Mouse (Mus musculus) thymus, adult 2 months (tissue): Measurements from ENCODE around the gene Pygo2. TPM values are rescaled to one million over a fixed set of nuclear protein-coding genes. Genes with fewer than 3 reads are reported as not detected.

ENCODE experiments used
- DNase-seq: peaks from one replicate; pipeline ENCODE4 v3.0.0; 2021
- H3K27ac ChIP-seq: fragments of 200-500 bp; 2 replicates; pipeline ENCODE4 v1.5.1; 2012; ENCODE audit warnings: low read length, control low read depth; ENCODE audit not compliant: control insufficient read depth, insufficient read depth
- H3K27me3 ChIP-seq: fragments of 200-500 bp; 2 replicates; pipeline ENCODE4 v1.6.1; 2012; ENCODE audit warnings: mild to moderate bottlenecking, low read length, moderate library complexity, mixed read lengths; ENCODE audit not compliant: control insufficient read depth, insufficient read depth
- H3K36me3 ChIP-seq: fragments of 200-500 bp; 2 replicates; pipeline ENCODE4 v1.6.1; 2012; ENCODE audit warnings: mild to moderate bottlenecking, low read length, moderate library complexity; ENCODE audit not compliant: control insufficient read depth, insufficient read depth
- H3K4me1 ChIP-seq: fragments of 200-500 bp; replicated peaks from 2 replicates; pipeline ENCODE4 v1.6.1; 2012; ENCODE audit warnings: low read length; ENCODE audit not compliant: control insufficient read depth, insufficient read depth
- H3K4me3 ChIP-seq: fragments of 200-500 bp; 2 replicates; pipeline ENCODE4 v1.5.1; 2012; ENCODE audit warnings: mild to moderate bottlenecking, low read length, control low read depth, moderate library complexity; ENCODE audit not compliant: control insufficient read depth, insufficient read depth
- CTCF ChIP-seq: fragments of 200-500 bp; IDR thresholded peaks from 2 replicates; pipeline ENCODE4 v1.5.1; 2012; ENCODE audit warnings: mild to moderate bottlenecking, control low read depth, low read length, moderate library complexity, borderline replicate concordance; ENCODE audit not compliant: control insufficient read depth, poor library complexity, insufficient read depth; ENCODE audit errors: extremely low read depth
- POLR2A ChIP-seq: fragments of 200-500 bp; IDR thresholded peaks from 2 replicates; pipeline ENCODE4 v1.6.1; 2012; ENCODE audit warnings: mild to moderate bottlenecking, low read length, control low read depth, moderate library complexity; ENCODE audit not compliant: control insufficient read depth, poor library complexity, insufficient read depth; ENCODE audit errors: extremely low read depth
- WGBS: fragments of 180-500 bp; shearing (Covaris S2); methylation state at CpG from one replicate; pipeline ENCODE4 v1.1.7; 2018; 5-methylcytosine and 5-hydroxymethylcytosine counted together
- polyA plus RNA-seq: library from polyadenylated mRNA; depleted of rRNA; stranded (reverse); fragments of >200 nt; gene quantifications from 2 replicates; pipeline ENCODE4 v1.2.3, GENCODE M21; 2012

The Pygo2 gene
- polyA plus RNA-seq, 1 experiment, result 82.3 TPM

DNA sequence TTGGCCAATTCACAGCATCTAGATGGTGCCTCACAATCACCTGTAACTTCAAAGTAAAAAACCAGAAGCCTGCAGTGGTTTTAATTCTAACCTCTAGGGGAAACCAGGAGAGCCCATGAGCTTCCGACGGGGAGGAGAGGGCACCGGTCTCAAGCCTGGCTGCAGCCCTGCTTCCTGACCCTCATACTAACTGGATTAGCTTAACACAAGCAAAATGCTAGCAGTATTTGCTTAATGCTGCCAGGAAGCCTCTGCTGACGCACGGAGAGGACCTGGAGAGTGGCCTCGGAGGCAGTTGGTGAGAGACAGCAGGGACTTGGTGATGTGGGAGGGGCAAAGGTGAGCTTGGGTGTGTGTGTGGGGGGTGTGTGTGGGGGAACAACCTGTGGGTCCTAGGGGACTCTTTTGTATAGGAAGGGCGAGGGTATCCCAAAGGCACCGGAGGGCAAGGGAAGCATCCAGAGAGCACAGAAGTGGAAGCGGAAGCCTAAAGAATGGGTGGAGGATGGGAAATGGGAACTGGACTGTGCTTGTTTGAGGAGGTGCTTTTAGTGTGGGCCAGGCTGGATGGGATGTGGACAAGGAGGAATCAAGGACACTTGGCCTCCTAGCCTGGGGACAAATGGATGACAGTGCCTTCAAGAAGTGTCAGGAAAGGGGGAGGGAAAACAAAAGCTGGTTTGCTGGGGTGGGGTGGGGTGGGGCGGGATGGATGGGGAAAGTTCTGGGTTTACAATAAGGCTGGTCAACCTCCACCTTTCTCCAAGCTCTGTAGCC is 24.6 kb downstream of the Pygo2 start, which contains the start of gene Pmvk:
TSS of gene Pmvk (plus strand) at position 141 of the 777 bp plus-strand sequence.
- TF ChIP-seq POLR2A, result no peak
- no peak for TF ChIP-seq CTCF
- 73% methylated on average over 10 of the region's 10 CpGs for WGBS
- peaks cover 36% of the 10 kb centered on the region for H3K4me1 ChIP-seq

DNA sequence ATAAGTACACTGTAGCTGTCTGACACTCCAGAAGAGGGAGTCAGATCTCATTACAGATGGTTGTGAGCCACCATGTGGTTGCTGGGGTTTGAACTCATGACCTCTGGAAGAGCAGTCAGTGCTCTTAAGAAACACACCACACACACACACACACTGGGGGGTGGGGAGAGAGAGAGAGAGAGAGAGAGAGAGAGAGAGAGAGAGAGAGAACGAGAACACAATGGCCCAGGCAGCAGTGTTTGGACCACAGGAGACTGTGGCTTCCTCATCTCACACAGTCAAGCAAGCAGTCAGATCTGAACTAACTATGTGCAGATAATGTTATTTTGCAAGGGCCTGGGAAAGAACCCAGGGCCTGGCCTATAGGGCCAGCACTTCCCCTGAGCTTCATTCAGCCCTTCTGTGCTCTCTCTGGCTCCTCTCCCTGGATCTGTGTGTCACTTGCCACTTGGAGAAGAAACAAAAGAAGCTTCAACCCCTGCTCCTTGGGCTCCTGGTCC is 25.8 kb downstream of the Pygo2 start:
- Histone ChIP-seq H3K4me3 (no peak overlapping the region), H3K27ac (no peak overlapping the region), H3K4me1 (peaks cover 37% of the 10 kb centered on the region), H3K27me3 (no peaks in the 10 kb centered on the region), H3K36me3 (no peaks in the 10 kb centered on the region)
- no peak for DNase-seq
- 80% methylated on average over 1 of the region's 1 CpGs for WGBS
- TF ChIP-seq POLR2A, result no peak
- TF ChIP-seq CTCF, result no peak

More for the DNA sequence above, 24.6 kb downstream of the Pygo2 start, which contains the start of gene Pmvk:
- Histone ChIP-seq H3K4me3 (no peak within 1 kb of the TSS), H3K36me3 (no peaks in the 10 kb centered on the region), H3K27ac (no peak within 1 kb of the TSS), H3K27me3 (no peaks in the 10 kb centered on the region)
- no peak for DNase-seq

DNA sequence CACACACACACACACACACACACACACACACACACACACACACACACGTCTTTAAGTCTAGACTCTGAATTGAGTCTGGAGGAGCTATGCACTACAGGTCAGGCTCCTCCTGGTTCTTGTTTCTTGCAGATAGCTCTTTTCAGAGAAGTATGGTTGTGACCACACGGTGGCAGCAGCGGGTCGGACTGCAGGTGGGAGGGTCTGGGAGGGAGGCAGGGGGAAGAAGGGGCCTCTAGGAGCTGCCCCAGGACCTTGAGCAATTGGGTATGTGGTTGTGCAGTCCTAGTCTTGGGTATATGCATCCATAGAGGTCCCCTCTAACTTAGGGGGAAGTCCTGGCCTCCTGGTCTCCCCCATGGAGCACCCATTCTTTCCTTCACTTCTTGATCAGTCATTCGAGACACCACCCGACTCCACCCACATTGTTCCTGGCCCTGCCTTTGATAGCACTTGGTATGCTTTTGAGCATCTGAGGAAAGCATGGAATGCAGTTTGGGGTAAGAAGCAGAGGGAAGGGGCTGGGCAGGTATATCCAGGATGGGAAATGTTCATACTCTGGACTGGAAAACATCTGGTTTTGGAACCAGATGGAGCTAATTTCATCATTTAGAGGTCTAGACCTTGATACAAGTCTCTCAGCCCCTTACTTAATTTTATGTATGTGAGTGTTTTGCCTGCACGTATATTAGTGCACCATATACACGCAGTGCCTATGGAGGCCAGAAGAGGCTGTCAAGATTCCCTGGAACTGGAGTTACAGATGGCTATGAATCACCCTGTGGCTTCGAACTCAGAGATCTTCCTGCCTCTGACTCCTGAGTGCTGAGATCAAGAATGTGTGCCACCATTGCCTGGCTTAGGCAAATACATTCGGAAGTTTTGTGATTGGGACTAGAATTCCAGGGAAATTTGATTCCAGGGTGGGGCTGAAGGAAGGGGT is 27.0 kb downstream of the Pygo2 start:
- Histone ChIP-seq H3K36me3 (no peaks in the 10 kb centered on the region), H3K27me3 (no peaks in the 10 kb centered on the region), H3K4me3 (no peak overlapping the region), H3K27ac (no peak overlapping the region), H3K4me1 (peaks cover 26% of the 10 kb centered on the region)
- 47% methylated on average over 10 of the region's 10 CpGs for WGBS
- peak; percentile 84 for TF ChIP-seq CTCF
- TF ChIP-seq POLR2A, result 0 out of 2 replicates have a peak, but pooled peaks have one; percentile 22
- DNase-seq, result peak; percentile 83

DNA sequence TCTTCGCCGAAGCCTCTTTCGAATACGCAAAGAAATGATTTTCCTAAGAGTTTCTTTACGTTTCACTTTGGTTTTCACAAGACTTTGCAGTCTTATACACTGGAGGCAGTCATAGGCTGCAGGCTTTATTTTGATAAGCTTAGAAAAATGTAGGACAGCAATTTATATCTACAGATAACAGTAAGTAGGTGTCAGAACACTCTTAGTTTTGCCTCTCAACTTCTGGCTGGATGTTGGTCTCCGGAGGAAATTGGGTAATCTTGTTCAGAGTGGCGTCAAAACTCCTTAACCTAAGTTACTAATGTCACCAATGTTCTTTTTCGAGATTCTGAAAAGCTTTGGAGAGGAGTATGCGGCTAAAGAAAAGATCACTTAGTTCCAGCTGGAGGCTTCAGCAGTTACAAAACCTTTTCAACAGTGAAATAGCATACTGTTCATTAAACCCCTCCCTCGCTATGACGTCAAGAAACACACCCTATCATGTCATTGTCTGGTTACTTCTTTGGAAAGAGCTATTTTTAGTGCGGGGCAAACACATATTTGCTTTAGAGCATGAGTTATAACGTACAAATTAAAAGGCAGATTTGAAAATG is 28.5 kb downstream of the Pygo2 start:
- DNase-seq, result no peak
- TF ChIP-seq POLR2A (no peak), CTCF (no peak)
- Histone ChIP-seq H3K4me1 (peaks cover 15% of the 10 kb centered on the region), H3K27ac (no peak overlapping the region), H3K27me3 (no peaks in the 10 kb centered on the region), H3K36me3 (no peaks in the 10 kb centered on the region), H3K4me3 (no peak overlapping the region)
- WGBS, result 51% methylated on average over 13 of the region's 13 CpGs

DNA sequence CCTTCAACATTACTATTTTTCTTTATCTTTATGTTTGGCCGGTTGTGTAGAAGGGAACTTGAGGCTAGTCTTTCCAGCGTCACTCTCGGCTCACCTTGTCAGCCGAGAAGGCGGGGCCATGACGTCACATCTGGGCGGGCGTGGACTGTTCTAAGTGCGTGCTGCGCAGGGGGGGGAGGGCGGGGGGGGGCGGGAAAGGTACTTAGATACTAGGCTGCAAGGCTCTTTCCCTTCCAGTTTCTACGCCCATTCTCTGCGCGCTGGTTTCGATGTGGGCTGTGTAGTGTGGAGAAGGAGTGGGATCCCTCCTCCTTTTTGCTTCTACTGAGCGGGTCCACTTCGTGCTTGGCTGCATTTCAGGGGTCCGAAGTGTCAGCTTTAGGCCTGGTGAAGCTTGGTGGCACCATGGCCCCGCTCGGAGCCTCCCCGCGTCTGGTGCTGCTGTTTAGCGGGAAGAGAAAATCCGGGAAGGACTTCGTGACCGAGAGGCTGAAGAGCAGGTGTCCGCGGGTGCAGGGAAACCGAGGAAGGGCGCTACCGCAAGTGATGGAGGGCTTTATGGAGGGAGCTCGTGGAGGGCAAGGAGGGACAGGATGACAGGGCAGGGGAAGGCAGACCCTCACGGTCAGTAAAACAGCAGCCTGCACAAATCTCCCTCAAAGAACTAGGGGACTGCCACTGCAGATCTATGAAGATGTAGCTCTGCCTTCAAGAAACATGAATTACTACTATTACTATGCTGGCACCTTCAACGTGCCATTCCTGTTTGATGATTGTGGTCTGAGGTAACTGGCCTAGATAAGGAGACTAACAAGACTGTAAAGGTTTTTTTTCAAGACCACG is 29.2 kb downstream of the Pygo2 start:
- peak overlapping the region; percentile 15; the same call in 1 of the 2 replicates for H3K27ac ChIP-seq
- no peak for TF ChIP-seq CTCF
- under 1% methylated on average over 36 of the region's 36 CpGs for WGBS
- no peaks in the 10 kb centered on the region for H3K36me3 ChIP-seq
- peaks cover 12% of the 10 kb centered on the region for H3K4me1 ChIP-seq
- peak; percentile 93 for DNase-seq
- H3K27me3 ChIP-seq, result no peaks in the 10 kb centered on the region
- H3K4me3 ChIP-seq, result peak overlapping the region; percentile 80

DNA sequence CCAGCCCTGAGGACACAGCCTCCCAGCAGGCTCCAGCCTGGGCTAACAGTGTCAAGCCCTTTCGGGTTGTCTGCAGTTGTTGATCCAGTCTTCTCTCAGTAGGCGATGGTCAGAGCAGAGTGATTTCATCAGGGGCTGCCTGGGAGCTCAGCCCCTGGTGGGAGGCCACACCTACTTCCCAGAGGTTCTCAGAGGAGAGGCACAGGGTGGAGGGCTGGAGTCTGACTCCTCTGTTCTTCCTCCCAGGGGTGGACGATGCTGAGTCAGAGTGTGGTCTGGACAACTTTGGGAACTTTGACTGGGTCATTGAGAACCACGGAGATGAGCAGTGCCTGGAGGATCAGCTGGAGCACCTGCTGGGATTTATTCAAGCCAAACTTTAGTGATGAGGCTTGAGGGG is 38.3 kb downstream of the Pygo2 start:
- 94% methylated on average over 4 of the region's 4 CpGs for WGBS

More for the DNA sequence above, 38.3 kb downstream of the Pygo2 start:
- TF ChIP-seq POLR2A, result no peak
- 0 out of 2 replicates have a peak, but pooled peaks have one; percentile 12 for TF ChIP-seq CTCF
- Histone ChIP-seq H3K4me1 (no peaks in the 10 kb centered on the region), H3K4me3 (no peak overlapping the region), H3K27ac (no peak overlapping the region), H3K36me3 (no peaks in the 10 kb centered on the region), H3K27me3 (no peaks in the 10 kb centered on the region)
- no peak for DNase-seq
